Mouse (Mus musculus) myocyte (in vitro differentiated cells): Measurements from ENCODE around the gene Ccl3. TPM values are rescaled to one million over a fixed set of nuclear protein-coding genes. Genes with fewer than 3 reads are reported as not detected.

ENCODE experiments used
- H3K27me3 ChIP-seq: one replicate; pipeline ENCODE4 v1.6.1; 2011; ENCODE audit not compliant: control insufficient read depth, insufficient read depth, insufficient read length
- H3K36me3 ChIP-seq: one replicate; pipeline ENCODE4 v1.6.1; 2011; ENCODE audit not compliant: control insufficient read depth, insufficient read depth
- H3K4me2 ChIP-seq: one replicate; pipeline ENCODE4 v1.6.1; 2011; ENCODE audit warnings: low read depth, control low read depth
- H3K4me3 ChIP-seq: one replicate; pipeline ENCODE4 v1.5.1; 2011; ENCODE audit warnings: mild to moderate bottlenecking, control low read depth, moderate library complexity
- H3K79me2 ChIP-seq: one replicate; pipeline ENCODE4 v1.6.1; 2011; ENCODE audit not compliant: control insufficient read depth, insufficient read depth
- H3ac ChIP-seq: one replicate; pipeline ENCODE4 v1.6.1; 2011; ENCODE audit not compliant: control insufficient read depth, insufficient read length
- CEBPB ChIP-seq: IDR thresholded peaks from 2 replicates; pipeline ENCODE4 v1.6.1; 2011; ENCODE audit warnings: mild to moderate bottlenecking, moderate library complexity; ENCODE audit not compliant: poor library complexity, insufficient read depth, severe bottlenecking
- E2F4 ChIP-seq: IDR thresholded peaks from one replicate; pipeline ENCODE4 v1.6.1; 2011; ENCODE audit warnings: mild to moderate bottlenecking, control low read depth, moderate library complexity; ENCODE audit not compliant: insufficient read depth
- MAX ChIP-seq: IDR thresholded peaks from one replicate; pipeline ENCODE4 v1.6.1; 2011; ENCODE audit warnings: low read depth, mild to moderate bottlenecking, control low read depth
- MYOD1 ChIP-seq, 3 experiments: IDR thresholded peaks; one replicate each; pipeline ENCODE4 v1.6.1; 2011; ENCODE audit warnings: control low read depth in 2 of 3, low read depth in 2 of 3, mild to moderate bottlenecking in 2 of 3, moderate library complexity in 1 of 3; ENCODE audit not compliant: insufficient read length in 2 of 3, control insufficient read depth in 1 of 3
- MYOG ChIP-seq, 3 experiments: IDR thresholded peaks; one replicate each; pipeline ENCODE4 v1.6.1; 2011; ENCODE audit warnings: control low read depth in 2 of 3, low read depth in 2 of 3, mild to moderate bottlenecking in 2 of 3; ENCODE audit not compliant: insufficient read length in 2 of 3, control insufficient read depth in 1 of 3, insufficient read depth in 1 of 3
- POLR2A ChIP-seq: IDR thresholded peaks from one replicate; pipeline ENCODE4 v1.6.1; 2011; ENCODE audit warnings: low read depth, mild to moderate bottlenecking, control low read depth, moderate library complexity; ENCODE audit not compliant: insufficient read length
- POLR2AphosphoS2 ChIP-seq: IDR thresholded peaks from one replicate; pipeline ENCODE4 v1.6.1; 2011; ENCODE audit warnings: low read depth, control low read depth; ENCODE audit not compliant: insufficient read length
- REST ChIP-seq: IDR thresholded peaks from one replicate; pipeline ENCODE4 v1.6.1; 2011; ENCODE audit warnings: mild to moderate bottlenecking, control low read depth, moderate library complexity; ENCODE audit not compliant: insufficient read depth, insufficient read length
- SRF ChIP-seq: IDR thresholded peaks from one replicate; pipeline ENCODE4 v1.6.1; 2011; ENCODE audit warnings: low read depth; ENCODE audit not compliant: control insufficient read depth, insufficient read length
- TCF3 ChIP-seq: IDR thresholded peaks from one replicate; pipeline ENCODE4 v1.6.1; 2011; ENCODE audit warnings: low read depth, control low read depth; ENCODE audit not compliant: insufficient read length
- USF1 ChIP-seq: IDR thresholded peaks from one replicate; pipeline ENCODE4 v1.6.1; 2011; ENCODE audit warnings: low read depth, mild to moderate bottlenecking, control low read depth, moderate library complexity
- polyA plus RNA-seq: library from polyadenylated mRNA; unstranded; fragments of >200 nt; fragmentation: generic; extraction: Trizol; gene quantifications from one replicate; pipeline ENCODE4 v1.2.1, GENCODE M21; 2012; ENCODE audit warnings: missing spikeins

The Ccl3 gene
- polyA plus RNA-seq, 1 experiment, result not detected

GRCm38 (mm10) chr11:83603399-83603798 is 45.8 kb downstream of the Ccl3 start:
- Histone ChIP-seq H3K4me3 (no peak overlapping the region), H3ac (no peak overlapping the region), H3K36me3 (no peaks in the 10 kb centered on the region), H3K4me2 (no peak overlapping the region), H3K27me3 (no peaks in the 10 kb centered on the region), H3K79me2 (no peaks in the 10 kb centered on the region)
- TF ChIP-seq CEBPB (peak; percentile 54; the same call in 1 of the 2 replicates), TCF3 (no peak)

GRCm38 (mm10) chr11:83600576-83600975 is 48.6 kb downstream of the Ccl3 start:
- no peak for TF ChIP-seq USF1
- no peak for TF ChIP-seq POLR2A
- no peak for TF ChIP-seq REST
- no peak for TF ChIP-seq MAX
- TF ChIP-seq MYOG (IDR thresholded peaks at IDR 0.05; ENCODE audit: control insufficient read depth in 1 of 3, insufficient read depth in 1 of 3, insufficient read length in 2 of 3, low read depth in 2 of 3), result no peak
- TF ChIP-seq CEBPB, result no peak
- TF ChIP-seq E2F4, result no peak
- Histone ChIP-seq H3K79me2 (no peaks in the 10 kb centered on the region), H3K4me3 (no peak overlapping the region), H3K27me3 (no peaks in the 10 kb centered on the region), H3K36me3 (no peaks in the 10 kb centered on the region), H3K4me2 (no peak overlapping the region), H3ac (no peak overlapping the region)

- Histone ChIP-seq H3K27me3 (no peaks in the 10 kb centered on the region), H3ac (no peak overlapping the region), H3K36me3 (no peaks in the 10 kb centered on the region), H3K4me2 (no peak overlapping the region), H3K79me2 (no peaks in the 10 kb centered on the region), H3K4me3 (no peak overlapping the region)
- TF ChIP-seq POLR2AphosphoS2, result no peak
- no peak for TF ChIP-seq POLR2A
- no peak for TF ChIP-seq MYOD1 (IDR thresholded peaks at IDR 0.05; ENCODE audit: control insufficient read depth in 1 of 3, insufficient read length in 2 of 3, low read depth in 2 of 3)
- TF ChIP-seq SRF, result no peak
Measured at GRCm38 (mm10) chr11:83598991-83599390, 50.2 kb downstream of the Ccl3 start.

- TF ChIP-seq TCF3 (no peak), MYOD1 (IDR thresholded peaks at IDR 0.05; ENCODE audit: control insufficient read depth in 1 of 3, insufficient read length in 2 of 3, low read depth in 2 of 3) (no peak), CEBPB (no peak), POLR2AphosphoS2 (no peak), POLR2A (no peak), MAX (no peak), SRF (no peak), REST (no peak), USF1 (no peak)
- Histone ChIP-seq H3ac (no peak overlapping the region), H3K27me3 (no peaks in the 10 kb centered on the region), H3K4me2 (no peak overlapping the region), H3K79me2 (no peaks in the 10 kb centered on the region), H3K4me3 (no peak overlapping the region), H3K36me3 (no peaks in the 10 kb centered on the region)
Measured at GRCm38 (mm10) chr11:83598207-83598837, 50.8 kb downstream of the Ccl3 start.

Other genes starting within 250 kb of the Ccl3 start
- 0.36 TPM for gene Rasl10b, start 240.2 kb downstream of the Ccl3 start, polyA plus RNA-seq
- gene Gas2l2, start 219.9 kb downstream of the Ccl3 start, polyA plus RNA-seq, result not detected
- gene 1700020L24Rik, start 211.7 kb downstream of the Ccl3 start, polyA plus RNA-seq, result 12.0 TPM
- 10.2 TPM for gene Mmp28, start 186.3 kb downstream of the Ccl3 start, polyA plus RNA-seq
- 74.2 TPM for gene Taf15, start 176.3 kb downstream of the Ccl3 start, polyA plus RNA-seq
- 0.04 TPM for gene Heatr9, start 127.2 kb downstream of the Ccl3 start, polyA plus RNA-seq
- gene Ccl5, start 118.8 kb downstream of the Ccl3 start, polyA plus RNA-seq, result 10.4 TPM
- gene Ccl9, start 70.7 kb downstream of the Ccl3 start, polyA plus RNA-seq, result 8.2 TPM
- gene Ccl6, start 56.3 kb downstream of the Ccl3 start, polyA plus RNA-seq, result 0.04 TPM
- gene Rpl9-ps1, start 3.7 kb downstream of the Ccl3 start, polyA plus RNA-seq, result not detected
- not detected for gene Ccl4, start 13.2 kb upstream of the Ccl3 start, polyA plus RNA-seq
- gene Wfdc17, start 54.6 kb upstream of the Ccl3 start, polyA plus RNA-seq, result not detected
- not detected for gene Wfdc18, start 59.7 kb upstream of the Ccl3 start, polyA plus RNA-seq
- gene Wfdc21, start 97.6 kb upstream of the Ccl3 start, polyA plus RNA-seq, result not detected
- 8.7 TPM for gene Heatr6, start 104.3 kb upstream of the Ccl3 start, polyA plus RNA-seq
- not detected for gene Hnf1b, start 200.7 kb upstream of the Ccl3 start, polyA plus RNA-seq